Mouse (Mus musculus) skeletal muscle tissue, adult 2 months (tissue): ENCODE data around the gene Brpf1.

Experiments
- DNase-seq: peaks from one replicate; pipeline ENCODE4 v3.0.0-alpha.2; 2012; ENCODE audit warnings: low read depth, low spot score

The Brpf1 gene

GRCm38 (mm10) chr6:113352820-113353219 is 45.9 kb downstream of the Brpf1 start:
- DNase-seq = no peak

- DNase-seq = no peak
Observed at GRCm38 (mm10) chr6:113353696-113354095, 46.8 kb downstream of the Brpf1 start.

GRCm38 (mm10) chr6:113361476-113361875 is 54.5 kb downstream of the Brpf1 start:
- no peak for DNase-seq

- DNase-seq = no peak
Observed at GRCm38 (mm10) chr6:113362241-113362640, 55.3 kb downstream of the Brpf1 start.

- no peak for DNase-seq
Observed at GRCm38 (mm10) chr6:113364518-113365135, 57.7 kb downstream of the Brpf1 start.

- DNase-seq = no peak
Observed at GRCm38 (mm10) chr6:113366639-113367038, 59.7 kb downstream of the Brpf1 start.

- no peak for DNase-seq
Observed at GRCm38 (mm10) chr6:113367574-113367973, 60.6 kb downstream of the Brpf1 start.

GRCm38 (mm10) chr6:113368124-113368523 is 61.2 kb downstream of the Brpf1 start:
- DNase-seq = no peak

- DNase-seq = no peak
Observed at GRCm38 (mm10) chr6:113368577-113368976, 61.6 kb downstream of the Brpf1 start.

- no peak for DNase-seq
Observed at GRCm38 (mm10) chr6:113370194-113370929, 63.4 kb downstream of the Brpf1 start.

GRCm38 (mm10) chr6:113373491-113373890 is 66.6 kb downstream of the Brpf1 start:
- DNase-seq = no peak
